Mouse (Mus musculus) ES-E14 (cell line): Measurements from ENCODE around the gene Zfp553.

Source experiments
- HCFC1 ChIP-seq: IDR thresholded peaks from 2 replicates; pipeline ENCODE4 v1.6.1; 2012; ENCODE audit warnings: low read length, inconsistent platforms, borderline replicate concordance; ENCODE audit not compliant: insufficient read depth
- MAFK ChIP-seq: IDR thresholded peaks from 2 replicates; pipeline ENCODE4 v1.6.1; 2014; ENCODE audit warnings: mild to moderate bottlenecking, low read depth, low read length, inconsistent platforms; ENCODE audit not compliant: insufficient read depth
- ZC3H11A ChIP-seq: IDR thresholded peaks from 2 replicates; pipeline ENCODE4 v1.6.1; 2012; ENCODE audit warnings: low read depth, mild to moderate bottlenecking, inconsistent platforms, low read length, borderline replicate concordance
- ZNF384 ChIP-seq: IDR thresholded peaks from 2 replicates; pipeline ENCODE4 v1.6.1; 2012; ENCODE audit warnings: low read depth, low read length, inconsistent platforms

GRCm38 (mm10) chr7:127262218-127262961, 29.5 kb downstream of the Zfp553 start:
- TF ChIP-seq HCFC1 (no peak), MAFK (no peak), ZC3H11A (no peak), ZNF384 (no peak)
